Mouse (Mus musculus) heart, adult 11 months (tissue): ENCODE data around the gene Prl2c3.
"Not testable (repeated sequence)": the region's sequence is repeated elsewhere in the genome, so short reads cannot be mapped to it uniquely, and the experiment has no call there.

Source experiments
- DNase-seq: peaks from one replicate; pipeline ENCODE4 v3.0.0; 2022

The Prl2c3 gene

DNA sequence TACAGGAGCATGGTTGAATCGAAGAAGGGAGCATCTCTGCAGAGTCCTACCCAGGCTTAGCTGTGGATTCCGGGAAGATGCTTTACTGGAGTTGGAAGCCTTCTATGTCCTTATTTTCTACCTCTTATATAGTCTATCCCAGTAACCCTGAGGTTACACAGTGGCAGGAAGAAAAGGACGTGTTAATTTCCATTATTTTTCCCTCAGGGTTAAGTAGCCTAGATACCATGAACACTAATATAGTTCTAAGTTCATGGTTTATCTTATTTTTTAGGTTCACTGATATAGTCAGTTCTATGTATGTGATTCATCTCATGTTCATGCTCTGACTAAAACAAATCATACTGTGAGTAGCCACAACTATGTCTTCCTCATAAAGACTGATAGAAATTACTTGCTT lies at the start of gene Prl2c3:
Gene Prl2c3, minus strand, starts transcription at position 101 of the 400 bp plus-strand sequence.
- not testable (repeated sequence) for DNase-seq

DNA sequence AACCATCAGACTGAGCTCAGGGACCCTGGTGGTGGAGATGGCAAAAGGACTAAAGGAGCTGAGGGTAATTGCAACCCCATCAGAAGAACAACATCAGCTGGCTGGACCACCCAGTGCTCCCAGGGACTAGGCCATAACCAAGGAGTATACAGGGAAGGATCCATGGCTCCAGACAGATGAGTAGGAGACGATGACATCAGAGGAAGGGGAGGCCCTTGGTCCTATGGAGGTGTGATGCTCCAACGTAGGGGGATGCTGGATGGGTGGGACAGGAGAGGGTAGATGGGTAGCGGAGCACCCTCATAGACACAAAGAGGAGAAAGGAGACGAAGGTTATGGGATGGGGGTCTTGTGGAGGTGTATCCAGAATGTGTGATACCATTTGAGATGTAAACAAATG lies 48.4 kb upstream of the Prl2c3 start:
- peak; percentile 83 for DNase-seq

DNA sequence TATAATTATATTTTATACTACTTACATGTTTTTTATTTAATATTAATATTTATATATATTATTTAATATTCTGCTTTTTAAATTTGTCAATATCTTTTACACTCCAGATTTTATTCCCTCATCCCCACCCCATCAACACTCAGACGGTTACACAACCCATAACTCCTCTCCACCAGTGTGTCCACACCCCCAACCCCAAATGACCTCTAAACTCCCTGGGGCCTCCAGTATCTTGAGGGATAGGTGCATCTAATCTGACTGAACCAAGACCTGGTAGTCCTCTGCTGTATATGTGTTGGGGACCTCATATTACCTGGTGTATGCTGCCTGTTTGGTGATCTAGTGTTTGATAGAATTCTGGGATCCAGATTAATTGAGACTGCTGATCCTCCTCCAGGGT lies 44.8 kb upstream of the Prl2c3 start:
- peak; percentile 86 for DNase-seq

DNA sequence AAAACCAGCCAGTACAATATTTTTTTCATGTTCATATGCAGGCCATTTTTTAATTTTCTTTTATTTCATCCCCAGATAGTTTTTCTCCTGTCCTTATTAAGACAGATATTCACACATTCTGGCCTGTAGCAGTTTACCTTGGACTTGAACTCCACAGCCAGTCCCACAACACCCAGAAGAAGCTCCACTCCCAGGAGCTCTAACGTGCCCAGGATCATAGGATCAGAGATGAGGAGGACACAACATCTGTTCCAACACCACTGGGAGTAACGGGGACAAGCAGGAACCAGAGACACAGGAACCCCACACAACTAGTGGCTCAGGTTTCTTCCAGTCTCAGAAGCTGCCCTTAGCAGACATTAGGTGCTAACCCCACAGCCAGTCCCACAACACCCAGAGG lies 37.7 kb upstream of the Prl2c3 start:
- DNase-seq, result peak; percentile 89

DNA sequence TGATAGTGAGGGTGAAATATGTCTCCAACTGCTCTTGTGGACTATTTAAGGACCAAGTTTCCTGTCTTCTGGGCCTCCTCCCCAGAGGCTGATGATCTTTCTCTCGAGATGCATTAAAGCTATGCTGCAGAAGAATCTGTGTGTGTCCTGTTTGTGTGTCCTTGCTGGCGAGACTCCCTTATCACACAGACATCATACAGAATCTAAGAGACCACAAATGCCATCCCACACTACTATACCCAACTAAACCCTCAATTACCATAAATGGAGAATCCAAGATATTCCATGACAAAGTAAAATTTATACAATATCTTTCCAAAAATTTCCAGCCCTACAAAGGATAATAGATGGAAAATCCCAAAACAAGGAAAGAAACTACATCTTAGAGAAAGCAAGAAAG lies 31.9 kb upstream of the Prl2c3 start:
- DNase-seq, result no peak

DNA sequence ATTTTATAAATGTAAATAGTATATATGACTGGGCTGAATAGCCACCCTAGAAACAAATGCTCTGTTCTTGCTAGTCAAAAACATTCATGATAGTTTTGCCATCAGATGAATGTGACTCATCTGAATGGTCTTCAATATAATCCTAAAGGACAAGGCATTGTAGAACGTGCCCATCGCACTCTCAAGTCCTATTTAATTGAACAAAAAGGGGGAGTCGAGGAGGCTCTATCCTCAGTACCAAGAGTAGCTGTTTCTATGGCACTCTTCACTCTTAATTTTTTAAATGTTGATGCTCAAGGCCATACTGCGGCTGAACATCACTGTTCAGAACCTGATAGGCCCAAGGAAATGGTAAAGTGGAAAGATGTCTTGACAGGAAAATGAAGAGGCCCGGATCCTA lies 29.2 kb upstream of the Prl2c3 start:
- no peak for DNase-seq

DNA sequence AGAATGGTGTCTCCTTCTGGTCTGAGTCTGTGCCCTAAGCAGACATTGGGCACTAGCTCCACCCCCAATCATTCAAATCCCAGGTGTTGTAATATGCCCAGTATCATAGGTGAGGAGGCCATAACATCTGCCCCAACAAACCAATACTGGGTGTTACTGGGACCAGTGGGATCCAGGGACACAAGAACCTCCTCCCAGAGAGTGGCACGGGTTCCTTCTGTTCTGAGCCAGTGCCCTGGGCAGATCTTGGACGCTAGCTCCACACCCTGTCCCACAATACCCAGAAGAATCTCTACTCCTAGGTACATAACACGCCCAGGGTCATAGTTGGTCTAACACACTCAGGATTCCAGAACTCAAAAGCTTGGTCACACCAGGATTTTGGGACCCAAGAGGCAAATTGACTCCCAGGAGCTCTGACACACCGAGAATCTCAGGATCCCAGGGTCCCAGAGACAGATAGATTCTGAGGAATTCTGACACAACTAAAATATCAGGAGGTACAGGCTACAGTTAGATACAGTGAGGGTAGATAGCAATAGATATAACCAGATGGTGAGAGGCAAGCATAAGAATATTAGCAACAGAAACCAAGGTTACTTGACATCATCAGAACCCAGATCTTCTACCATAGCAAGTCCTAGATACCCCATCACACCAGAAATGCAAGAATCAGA lies 24.8 kb upstream of the Prl2c3 start:
- peak; percentile 87 for DNase-seq

DNA sequence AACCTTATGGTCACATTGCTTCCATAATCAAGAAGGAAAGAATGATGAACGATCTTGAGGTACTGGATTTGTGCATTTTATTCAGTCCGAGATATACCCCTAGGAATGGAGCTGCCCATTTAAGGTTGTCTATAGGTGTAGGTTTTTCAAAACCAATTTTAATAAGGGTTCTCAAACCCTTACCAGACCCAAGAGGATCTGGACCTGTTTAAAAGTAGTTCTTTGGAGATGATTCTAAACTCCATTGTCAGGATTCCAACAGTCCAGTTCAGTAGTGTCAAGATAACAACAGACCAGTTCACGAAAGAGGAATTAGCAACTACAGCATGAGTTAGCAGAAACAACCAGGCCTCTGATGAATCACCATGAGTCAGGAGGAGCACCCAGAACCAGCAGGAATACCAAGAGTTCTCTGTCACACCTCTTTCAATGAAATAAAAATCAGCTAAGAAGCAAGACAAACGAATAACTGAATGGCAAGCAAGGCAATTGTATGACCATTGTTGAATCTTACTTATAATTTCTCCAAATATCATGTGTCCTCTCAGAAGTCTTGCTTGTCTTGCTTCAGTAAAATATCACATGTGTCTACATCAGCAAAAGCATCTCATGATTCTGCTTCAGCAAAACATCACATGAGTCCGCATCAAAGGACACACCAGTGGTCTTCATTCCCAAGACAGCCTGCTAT lies 14.0 kb upstream of the Prl2c3 start:
- not testable (repeated sequence) for DNase-seq

DNA sequence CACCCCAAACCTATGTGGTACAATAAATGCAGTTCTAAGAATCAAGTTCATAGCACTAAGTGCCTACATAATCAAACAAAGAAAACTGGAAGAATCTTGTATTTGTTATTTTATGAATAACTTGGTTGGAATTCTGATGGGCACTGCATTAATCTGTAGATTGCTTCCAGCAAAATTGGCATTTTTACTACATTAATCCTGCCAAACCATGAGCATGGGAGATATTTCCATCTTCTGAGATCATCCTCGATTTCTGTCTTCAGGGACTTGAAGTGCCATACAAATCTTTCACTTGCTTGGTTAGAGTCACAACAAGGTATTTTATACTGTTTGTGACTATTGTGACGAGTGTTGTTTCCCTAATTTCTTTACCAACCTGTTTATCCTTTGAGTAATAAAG lies 9.7 kb upstream of the Prl2c3 start:
- DNase-seq, result no peak

DNA sequence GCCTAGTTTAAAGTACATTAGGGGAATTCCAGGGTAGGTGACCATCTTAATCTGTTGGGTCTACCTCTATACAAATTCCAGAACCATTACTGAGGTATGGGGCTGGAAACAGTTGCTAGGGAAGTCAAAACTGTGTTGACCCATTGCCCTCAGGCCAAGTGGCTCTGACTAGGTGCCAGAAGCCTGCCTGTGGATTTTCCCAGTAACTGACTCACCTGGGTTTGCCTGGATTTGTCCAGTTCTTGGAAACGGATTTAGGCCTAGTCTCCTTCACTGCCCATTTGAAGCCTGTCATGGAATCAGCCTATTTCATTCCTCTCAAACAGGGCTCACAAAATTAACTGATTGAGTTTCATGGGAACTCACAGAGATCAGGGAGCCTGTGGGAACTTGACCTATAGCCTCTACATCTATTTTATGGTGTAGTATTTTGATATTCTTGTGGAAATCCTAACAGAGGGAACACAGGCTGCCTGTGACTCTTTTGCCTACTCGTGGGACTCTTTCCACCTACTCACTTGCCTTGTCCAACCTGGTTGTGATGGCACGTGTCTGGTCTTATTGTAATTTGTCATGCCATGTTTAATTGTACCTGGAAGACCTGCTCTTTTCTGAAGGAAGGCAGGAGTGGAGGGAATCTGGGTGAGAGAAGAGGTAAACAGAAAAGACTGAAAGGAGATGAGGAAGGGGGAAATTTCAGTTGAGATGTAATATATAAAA lies 9.1 kb upstream of the Prl2c3 start:
- peak; percentile 72 for DNase-seq

DNA sequence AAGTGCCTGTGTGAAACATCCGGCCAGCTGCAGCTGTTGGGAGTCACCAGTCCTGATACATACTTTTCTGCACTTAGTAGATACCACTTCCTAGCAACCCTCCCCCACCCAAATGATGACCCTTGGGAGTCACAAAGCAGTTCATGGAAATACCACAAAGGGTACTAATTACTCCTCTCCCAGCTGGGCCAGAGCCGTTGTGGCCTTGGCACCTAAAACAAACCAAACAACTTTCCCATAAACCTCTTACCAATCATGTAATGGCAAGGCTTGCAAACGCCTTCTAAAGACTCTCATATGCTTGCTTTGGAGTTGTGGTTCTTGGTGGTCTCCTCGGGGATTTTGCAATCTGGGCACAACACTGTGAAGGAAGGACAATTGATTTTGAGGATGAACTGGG lies 6.6 kb upstream of the Prl2c3 start:
- peak; percentile 82 for DNase-seq

DNA sequence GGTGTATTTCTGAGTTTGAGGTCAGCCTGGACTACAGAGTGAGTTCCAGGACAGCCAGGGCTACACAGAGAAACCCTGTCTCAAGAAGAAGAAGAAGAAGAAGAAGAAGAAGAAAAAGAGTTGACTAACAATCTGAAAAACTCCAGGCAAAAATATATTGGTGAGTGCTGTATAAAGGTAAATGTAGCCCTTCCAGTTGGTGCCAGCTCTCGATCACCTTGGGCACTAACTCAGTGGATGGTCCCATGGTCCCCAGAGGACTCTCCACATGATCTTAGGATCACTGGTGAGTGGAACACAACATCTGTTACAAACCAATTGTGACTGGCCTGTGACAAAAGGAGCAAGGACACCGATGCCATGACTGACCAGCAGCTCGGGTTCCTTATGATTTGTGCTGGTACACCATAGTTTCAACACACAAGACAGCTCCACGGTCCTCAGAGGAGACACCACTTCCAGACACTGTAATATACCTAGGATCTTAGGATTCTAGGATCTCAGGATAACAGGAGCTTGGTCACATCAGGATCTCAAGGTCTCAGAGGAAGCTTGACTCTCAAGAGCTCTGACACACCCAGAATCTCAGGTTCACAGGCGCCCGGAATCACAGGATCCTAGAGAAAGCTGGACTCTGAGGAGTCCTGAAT lies 30.3 kb downstream of the Prl2c3 start:
- DNase-seq, result not testable (repeated sequence)
